Mouse (Mus musculus) mouse embryonic stem cell (cell line): ENCODE results near the gene Clip1.

Experiments
- in situ Hi-C, 2 experiments: fragments of 300-500 bp; cut with MboI; formaldehyde crosslinking; loops; 1 replicate in 1 of 2; 3 replicates in 1 of 2; pipeline ENCODE4 v1.14.3; 2019 to 2020; ENCODE audit warnings: low sequenced_read_pairs in 2 of 2, low pct_unique_long_range_greater_than_20kb in 1 of 2, mixed read lengths in 1 of 2; ENCODE audit not compliant: unreplicated experiment in 1 of 2

Gene Clip1

GRCm38 (mm10) chr5:123675717-123676116 is 8.7 kb downstream of the Clip1 start:
- in situ Hi-C loops: no loop called here

- in situ Hi-C loops: no loop called here
These were observed 9.2 kb downstream of the Clip1 start for GRCm38 (mm10) chr5:123675221-123675620.

- in situ Hi-C loops: no loop called here
These were observed 13.0 kb downstream of the Clip1 start for GRCm38 (mm10) chr5:123671473-123671820.

GRCm38 (mm10) chr5:123670800-123671472 is 13.5 kb downstream of the Clip1 start:
- in situ Hi-C loops: no loop called here

- in situ Hi-C loops: no loop called here
These were observed 14.2 kb downstream of the Clip1 start for GRCm38 (mm10) chr5:123669991-123670799.

GRCm38 (mm10) chr5:123667915-123668314 is 16.5 kb downstream of the Clip1 start:
- in situ Hi-C loops: no loop called here

- in situ Hi-C loops: no loop called here
These were observed 18.5 kb downstream of the Clip1 start for GRCm38 (mm10) chr5:123665956-123666355.

GRCm38 (mm10) chr5:123664329-123664728 is 20.1 kb downstream of the Clip1 start:
- in situ Hi-C loops: no loop called here

GRCm38 (mm10) chr5:123662059-123662458 is 22.4 kb downstream of the Clip1 start:
- in situ Hi-C loops: no loop called here

GRCm38 (mm10) chr5:123661602-123662001 is 22.8 kb downstream of the Clip1 start:
- in situ Hi-C loops: no loop called here

GRCm38 (mm10) chr5:123657651-123658050 is 26.8 kb downstream of the Clip1 start:
- in situ Hi-C loops: no loop called here

- in situ Hi-C loops: no loop called here
These were observed 29.5 kb downstream of the Clip1 start for GRCm38 (mm10) chr5:123654937-123655336.

- in situ Hi-C loops: no loop called here
These were observed 31.1 kb downstream of the Clip1 start for GRCm38 (mm10) chr5:123653287-123653801.

- in situ Hi-C loops: no loop called here
These were observed 33.6 kb downstream of the Clip1 start for GRCm38 (mm10) chr5:123650825-123651224.

- in situ Hi-C loops: no loop called here
These were observed 42.0 kb downstream of the Clip1 start for GRCm38 (mm10) chr5:123642401-123642800.

- in situ Hi-C loops: no loop called here
These were observed 43.0 kb downstream of the Clip1 start for GRCm38 (mm10) chr5:123641259-123641900.

- in situ Hi-C loops: no loop called here
These were observed 44.2 kb downstream of the Clip1 start for GRCm38 (mm10) chr5:123640181-123640580.

GRCm38 (mm10) chr5:123631210-123631609 is 53.2 kb downstream of the Clip1 start:
- in situ Hi-C loops: no loop called here

GRCm38 (mm10) chr5:123626631-123627030 is 57.8 kb downstream of the Clip1 start:
- in situ Hi-C loops: loop anchor here in 1 of 2 experiments (5.0 kb wide), 1 partner anchor 71 kb away; no protein-coding TSS in a partner anchor
